Mouse (Mus musculus): ENCODE measurements around the gene Slc30a6. TPM values are rescaled to one million over a fixed set of nuclear protein-coding genes. Genes with fewer than 3 reads are reported as not detected.

Gene Slc30a6
- polyA plus RNA-seq (2011; ENCODE audit: insufficient read depth, insufficient read length, low read depth, missing spikeins), result 40.0 and 48.1 TPM in 2 replicates

DNA sequence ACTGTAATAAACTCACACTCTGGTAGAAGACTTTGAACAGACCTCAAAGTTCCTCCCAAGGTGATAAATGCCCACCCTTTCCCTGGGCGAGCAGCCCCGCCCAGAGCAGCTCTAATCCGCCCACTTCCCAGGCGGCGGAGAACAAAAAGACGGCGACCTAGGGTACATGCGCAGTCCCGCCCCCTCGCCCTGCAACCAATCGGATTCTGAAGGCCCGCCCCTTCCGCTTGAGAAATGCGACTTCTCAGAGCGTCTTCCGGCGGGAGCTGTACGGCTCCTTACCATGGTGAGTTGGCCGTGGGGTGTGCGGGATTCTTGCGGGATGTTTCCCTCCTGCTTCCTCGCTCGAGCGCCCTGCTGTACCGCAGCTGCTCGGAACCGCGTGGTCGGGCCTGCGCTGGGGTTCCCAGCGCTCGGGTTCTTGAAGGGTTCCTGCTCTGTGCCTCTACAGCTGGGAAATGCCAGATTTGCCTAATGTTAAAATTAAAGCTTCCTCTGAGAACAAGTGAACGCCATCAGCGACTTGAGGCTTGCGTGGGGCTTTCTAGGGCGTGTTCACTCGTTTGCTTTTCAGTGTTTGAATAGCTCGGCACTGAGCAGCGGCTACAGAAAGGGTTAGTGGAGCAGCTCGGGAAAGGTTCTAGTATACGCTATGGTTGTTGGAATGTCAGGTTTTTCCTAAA, at the start of gene Slc30a6:
Gene Slc30a6 (plus strand): TSS at position 226 of the 683 bp plus-strand sequence.
- TF ChIP-seq EP300 (IDR thresholded peaks at IDR 0.05; ENCODE audit: insufficient read depth, low read depth, low read length) (no peak), POLR2A (IDR thresholded peaks at IDR 0.05; ENCODE audit: insufficient read depth, low read length) (peak; percentile 85)
- H3K4me3 ChIP-seq (ENCODE audit: low read depth, low read length), result peak within 1 kb of the TSS; percentile 99
- no peaks in the 10 kb centered on the region for H3K4me1 ChIP-seq (ENCODE audit: control insufficient read depth, insufficient read depth, low read length)
- H3K9me3 ChIP-seq (replicated peaks; ENCODE audit: control insufficient read depth, insufficient read depth, low read length, poor library complexity, severe bottlenecking), result no peaks in the 10 kb centered on the region
- H3K36me3 ChIP-seq (ENCODE audit: control insufficient read depth, insufficient read depth, low read length, poor library complexity, severe bottlenecking), result no peaks in the 10 kb centered on the region
- H3K27ac ChIP-seq (ENCODE audit: insufficient read depth, low read length), result no peak within 1 kb of the TSS
- H3K9ac ChIP-seq (ENCODE audit: low read depth, poor library complexity, severe bottlenecking), result peak within 1 kb of the TSS; percentile 79
- no peaks in the 10 kb centered on the region for H3K27me3 ChIP-seq (ENCODE audit: control insufficient read depth, insufficient read depth, low read length, poor library complexity, severe bottlenecking)

DNA sequence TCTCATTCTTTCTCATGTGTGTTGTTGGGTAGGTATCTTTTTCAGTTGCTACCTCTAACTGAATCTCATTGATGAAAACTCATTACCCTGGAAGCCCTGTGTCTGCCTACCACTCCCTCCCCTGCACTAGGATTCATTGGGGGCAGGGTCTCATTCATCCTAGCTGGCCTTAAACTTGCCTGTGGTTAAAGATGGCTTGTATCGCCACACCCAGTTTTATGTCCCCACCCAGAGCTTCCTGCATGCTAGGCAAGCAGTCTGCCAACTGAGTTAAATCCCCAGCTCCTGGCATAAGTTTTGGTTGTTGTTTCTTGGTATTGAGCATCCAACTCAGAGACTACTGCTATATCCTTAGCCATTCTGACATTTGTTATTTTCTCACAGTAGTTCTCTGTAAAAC, 31.8 kb upstream of the Slc30a6 start:
- Histone ChIP-seq H3K36me3 (ENCODE audit: control insufficient read depth, insufficient read depth, low read length, poor library complexity, severe bottlenecking) (peaks cover 4% of the 10 kb centered on the region), H3K27me3 (ENCODE audit: control insufficient read depth, insufficient read depth, low read length, poor library complexity, severe bottlenecking) (no peaks in the 10 kb centered on the region), H3K4me1 (ENCODE audit: control insufficient read depth, insufficient read depth, low read length) (no peaks in the 10 kb centered on the region), H3K9me3 (replicated peaks; ENCODE audit: control insufficient read depth, insufficient read depth, low read length, poor library complexity, severe bottlenecking) (no peaks in the 10 kb centered on the region), H3K27ac (ENCODE audit: insufficient read depth, low read length) (no peak overlapping the region), H3K9ac (ENCODE audit: low read depth, poor library complexity, severe bottlenecking) (no peak overlapping the region), H3K4me3 (ENCODE audit: low read depth, low read length) (no peak overlapping the region)
- TF ChIP-seq POLR2A (IDR thresholded peaks at IDR 0.05; ENCODE audit: insufficient read depth, low read length) (no peak), CTCF (IDR thresholded peaks at IDR 0.05; ENCODE audit: low read depth, low read length) (no peak), EP300 (IDR thresholded peaks at IDR 0.05; ENCODE audit: insufficient read depth, low read depth, low read length) (no peak)

DNA sequence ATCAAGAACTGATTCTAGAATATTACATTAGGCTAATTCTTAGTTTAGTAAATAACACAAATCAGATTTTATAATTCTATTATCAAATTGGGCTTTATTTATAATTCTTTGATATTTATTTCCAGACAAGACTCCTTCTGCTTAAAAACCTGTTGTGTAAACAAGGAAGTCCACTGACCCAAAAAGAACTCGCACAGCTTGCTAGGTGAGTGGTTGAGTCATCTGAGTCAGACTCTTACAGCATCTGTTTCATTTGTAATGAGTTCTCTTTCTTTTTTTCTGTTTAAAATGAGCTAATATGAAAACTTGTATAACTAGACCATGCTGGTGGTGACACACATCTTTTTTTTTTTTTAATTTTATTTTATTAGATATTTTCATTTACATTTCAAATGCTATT, 18.5 kb upstream of the Slc30a6 start:
- H3K36me3 ChIP-seq (ENCODE audit: control insufficient read depth, insufficient read depth, low read length, poor library complexity, severe bottlenecking), result peaks cover 9% of the 10 kb centered on the region
- H3K4me1 ChIP-seq (ENCODE audit: control insufficient read depth, insufficient read depth, low read length), result no peaks in the 10 kb centered on the region
- no peak overlapping the region for H3K27ac ChIP-seq (ENCODE audit: insufficient read depth, low read length)
- H3K9me3 ChIP-seq (replicated peaks; ENCODE audit: control insufficient read depth, insufficient read depth, low read length, poor library complexity, severe bottlenecking), result no peaks in the 10 kb centered on the region
- H3K27me3 ChIP-seq (ENCODE audit: control insufficient read depth, insufficient read depth, low read length, poor library complexity, severe bottlenecking), result no peaks in the 10 kb centered on the region
- H3K9ac ChIP-seq (ENCODE audit: low read depth, poor library complexity, severe bottlenecking), result no peak overlapping the region
- TF ChIP-seq POLR2A (IDR thresholded peaks at IDR 0.05; ENCODE audit: insufficient read depth, low read length) (no peak), EP300 (IDR thresholded peaks at IDR 0.05; ENCODE audit: insufficient read depth, low read depth, low read length) (no peak), CTCF (IDR thresholded peaks at IDR 0.05; ENCODE audit: low read depth, low read length) (no peak)
- no peak overlapping the region for H3K4me3 ChIP-seq (ENCODE audit: low read depth, low read length)

DNA sequence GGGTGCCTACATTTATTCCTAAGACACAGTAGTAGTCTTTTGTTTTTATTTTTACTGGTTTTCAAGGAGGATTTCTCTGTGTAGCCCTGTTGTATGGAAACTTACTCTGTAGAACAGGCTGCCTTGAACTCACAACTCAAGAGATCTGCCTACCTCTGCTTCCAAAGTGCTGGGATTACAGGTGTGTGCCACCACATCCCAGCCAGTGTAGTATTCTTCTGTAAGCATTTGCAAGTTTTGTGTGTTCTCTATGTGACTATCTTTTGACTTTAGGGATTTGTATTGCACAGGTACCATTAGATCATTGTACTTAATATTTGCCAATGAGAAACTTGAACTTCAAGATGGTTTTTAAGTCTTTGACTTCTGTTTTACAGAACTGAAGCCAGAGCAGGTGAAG, 8.8 kb upstream of the Slc30a6 start:
- TF ChIP-seq POLR2A (IDR thresholded peaks at IDR 0.05; ENCODE audit: insufficient read depth, low read length) (no peak), EP300 (IDR thresholded peaks at IDR 0.05; ENCODE audit: insufficient read depth, low read depth, low read length) (no peak), CTCF (IDR thresholded peaks at IDR 0.05; ENCODE audit: low read depth, low read length) (no peak)

DNA sequence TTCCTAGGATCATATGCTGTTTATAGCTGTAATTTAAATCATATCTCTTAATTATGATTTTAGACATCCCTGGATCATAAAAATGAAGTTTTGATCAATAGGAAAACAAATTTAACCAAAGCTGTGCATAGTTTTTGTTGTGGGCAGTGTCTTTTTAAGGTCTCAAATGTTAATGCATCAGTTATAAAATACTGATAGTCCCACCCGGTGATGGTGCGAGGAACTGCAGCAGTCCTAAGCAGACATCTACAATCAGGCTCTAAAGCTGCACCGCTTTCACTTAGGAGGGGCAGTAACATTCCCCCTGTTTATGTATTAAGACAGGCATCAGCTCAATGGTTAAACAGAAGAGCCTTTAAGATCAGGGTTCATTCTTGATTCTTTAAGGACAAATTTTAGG, 5.6 kb upstream of the Slc30a6 start:
- H3K9me3 ChIP-seq (replicated peaks; ENCODE audit: control insufficient read depth, insufficient read depth, low read length, poor library complexity, severe bottlenecking), result no peaks in the 10 kb centered on the region
- no peak for TF ChIP-seq CTCF (IDR thresholded peaks at IDR 0.05; ENCODE audit: low read depth, low read length)
- no peak for TF ChIP-seq POLR2A (IDR thresholded peaks at IDR 0.05; ENCODE audit: insufficient read depth, low read length)
- no peak for TF ChIP-seq EP300 (IDR thresholded peaks at IDR 0.05; ENCODE audit: insufficient read depth, low read depth, low read length)

More for the DNA sequence above, 8.8 kb upstream of the Slc30a6 start:
- peaks cover 12% of the 10 kb centered on the region for H3K36me3 ChIP-seq (ENCODE audit: control insufficient read depth, insufficient read depth, low read length, poor library complexity, severe bottlenecking)
- no peaks in the 10 kb centered on the region for H3K27me3 ChIP-seq (ENCODE audit: control insufficient read depth, insufficient read depth, low read length, poor library complexity, severe bottlenecking)
- H3K9ac ChIP-seq (ENCODE audit: low read depth, poor library complexity, severe bottlenecking), result no peak overlapping the region
- H3K9me3 ChIP-seq (replicated peaks; ENCODE audit: control insufficient read depth, insufficient read depth, low read length, poor library complexity, severe bottlenecking), result no peaks in the 10 kb centered on the region
- no peaks in the 10 kb centered on the region for H3K4me1 ChIP-seq (ENCODE audit: control insufficient read depth, insufficient read depth, low read length)
- H3K27ac ChIP-seq (ENCODE audit: insufficient read depth, low read length), result no peak overlapping the region
- no peak overlapping the region for H3K4me3 ChIP-seq (ENCODE audit: low read depth, low read length)

DNA sequence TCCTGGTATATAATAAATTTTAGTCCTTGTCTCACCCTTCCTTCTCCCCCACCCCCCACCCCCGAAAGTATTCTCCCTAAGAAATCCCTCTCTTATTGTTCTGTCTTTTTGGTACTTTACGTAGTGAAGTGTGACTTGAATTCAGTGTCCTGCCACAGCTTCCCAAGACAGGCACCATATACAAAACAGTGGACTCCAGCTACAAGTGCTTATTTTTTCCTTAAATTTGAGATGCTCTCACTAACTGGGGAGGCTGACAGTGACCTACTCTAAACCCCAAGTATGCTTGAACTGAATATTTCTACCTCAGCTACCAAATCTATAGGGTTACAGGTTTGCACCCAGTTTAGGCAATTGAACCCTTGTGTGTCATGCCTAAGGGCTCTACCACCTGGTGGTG, 1.0 kb upstream of the Slc30a6 start:
- no peak overlapping the region for H3K4me3 ChIP-seq (ENCODE audit: low read depth, low read length)
- no peak overlapping the region for H3K9ac ChIP-seq (ENCODE audit: low read depth, poor library complexity, severe bottlenecking)
- H3K4me1 ChIP-seq (ENCODE audit: control insufficient read depth, insufficient read depth, low read length), result no peaks in the 10 kb centered on the region
- H3K36me3 ChIP-seq (ENCODE audit: control insufficient read depth, insufficient read depth, low read length, poor library complexity, severe bottlenecking), result no peaks in the 10 kb centered on the region
- no peak for TF ChIP-seq POLR2A (IDR thresholded peaks at IDR 0.05; ENCODE audit: insufficient read depth, low read length)
- no peak for TF ChIP-seq CTCF (IDR thresholded peaks at IDR 0.05; ENCODE audit: low read depth, low read length)
- no peaks in the 10 kb centered on the region for H3K27me3 ChIP-seq (ENCODE audit: control insufficient read depth, insufficient read depth, low read length, poor library complexity, severe bottlenecking)
- H3K27ac ChIP-seq (ENCODE audit: insufficient read depth, low read length), result no peak overlapping the region
- no peaks in the 10 kb centered on the region for H3K9me3 ChIP-seq (replicated peaks; ENCODE audit: control insufficient read depth, insufficient read depth, low read length, poor library complexity, severe bottlenecking)

More for the DNA sequence above, 5.6 kb upstream of the Slc30a6 start:
- Histone ChIP-seq H3K36me3 (ENCODE audit: control insufficient read depth, insufficient read depth, low read length, poor library complexity, severe bottlenecking) (peaks cover 8% of the 10 kb centered on the region; the same call in 1 of the 2 replicates), H3K9ac (ENCODE audit: low read depth, poor library complexity, severe bottlenecking) (no peak overlapping the region), H3K27me3 (ENCODE audit: control insufficient read depth, insufficient read depth, low read length, poor library complexity, severe bottlenecking) (no peaks in the 10 kb centered on the region), H3K4me1 (ENCODE audit: control insufficient read depth, insufficient read depth, low read length) (no peaks in the 10 kb centered on the region), H3K4me3 (ENCODE audit: low read depth, low read length) (no peak overlapping the region), H3K27ac (ENCODE audit: insufficient read depth, low read length) (no peak overlapping the region)

Data from ES-Bruce4 (cell line).